Mouse (Mus musculus) olfactory bulb, adult 2 months (tissue): Measurements from ENCODE around the gene Rc3h1.

ENCODE experiments used
- CTCF ChIP-seq: fragments of 200-500 bp; IDR thresholded peaks from 2 replicates; pipeline ENCODE4 v1.5.1; 2012; ENCODE audit warnings: low read depth, mild to moderate bottlenecking, low read length, moderate library complexity; ENCODE audit not compliant: insufficient read depth
- POLR2A ChIP-seq: fragments of 200-500 bp; IDR thresholded peaks from 2 replicates; pipeline ENCODE4 v1.6.1; 2012; ENCODE audit warnings: mild to moderate bottlenecking, low read depth, low read length, moderate library complexity; ENCODE audit not compliant: insufficient read depth

GRCm38 (mm10) chr1:160899701-160900100 is 6.5 kb upstream of the Rc3h1 start:
- TF ChIP-seq CTCF (no peak), POLR2A (no peak)
